Mouse (Mus musculus) kidney, postnatal 0 days (tissue): ENCODE results near the gene Gm266. TPM values are rescaled to one million over a fixed set of nuclear protein-coding genes. Genes with fewer than 3 reads are reported as not detected.

Experiments
- ATAC-seq: fragments of 200-750 bp; cut with Nextera tagmentation; replicated peaks from 2 replicates; pipeline ENCODE4 v1.8.0; 2017; ENCODE audit warnings: low read depth, moderate number of reproducible peaks, moderate TSS enrichment, moderate library complexity; ENCODE audit not compliant: low FRiP score
- DNase-seq: peaks from one replicate; pipeline ENCODE4 v3.0.0-alpha.2; 2016; ENCODE audit warnings: low spot score
- H3K27ac ChIP-seq: fragments of 300-500 bp; sonication (generic); 2 replicates; pipeline ENCODE4 v1.5.1; 2014; ENCODE audit warnings: mild to moderate bottlenecking
- H3K27me3 ChIP-seq: fragments of 300-500 bp; sonication (generic); 2 replicates; pipeline ENCODE4 v1.6.1; 2014; ENCODE audit warnings: low read length, mixed read lengths; ENCODE audit not compliant: insufficient read depth
- H3K36me3 ChIP-seq: fragments of 300-500 bp; sonication (generic); 2 replicates; pipeline ENCODE4 v1.6.1; 2014; ENCODE audit warnings: low read length, mixed read lengths; ENCODE audit not compliant: insufficient read depth
- H3K4me1 ChIP-seq: fragments of 300-500 bp; sonication (generic); replicated peaks from 2 replicates; pipeline ENCODE4 v1.6.1; 2014; ENCODE audit warnings: antibody characterized with exemption, low read length, mixed read lengths; ENCODE audit not compliant: insufficient read depth
- H3K4me2 ChIP-seq: fragments of 300-500 bp; sonication (generic); 2 replicates; pipeline ENCODE4 v1.6.1; 2014; ENCODE audit warnings: mild to moderate bottlenecking, low read length, moderate library complexity, mixed read lengths
- H3K4me3 ChIP-seq: fragments of 300-500 bp; sonication (generic); replicated peaks from 2 replicates; pipeline ENCODE4 v1.5.1; 2014; ENCODE audit warnings: low read depth, low read length
- H3K9ac ChIP-seq: fragments of 300-500 bp; sonication (generic); 2 replicates; pipeline ENCODE4 v1.6.1; 2014; ENCODE audit warnings: low read depth, low read length
- H3K9me3 ChIP-seq: fragments of 300-500 bp; sonication (generic); replicated peaks from 2 replicates; pipeline ENCODE4 v1.6.1; 2016; ENCODE audit warnings: low read length, inconsistent platforms, mixed read lengths
- CTCF ChIP-seq: IDR thresholded peaks from 2 replicates; pipeline ENCODE4 v1.5.1; 2016; ENCODE audit warnings: antibody characterized with exemption, low read depth, mild to moderate bottlenecking, moderate library complexity
- WGBS: fragments of 180-500 bp; shearing (Covaris S2); extraction: QIAGEN DNeasy Blood & Tissue Kit; methylation state at CpG from one replicate; pipeline ENCODE4 v1.1.7; 2014; 5-methylcytosine and 5-hydroxymethylcytosine counted together
- polyA plus RNA-seq: library from polyadenylated mRNA; unstranded; fragments of >200 nt; fragmentation: Nextera tagmentation; extraction: Ambion mirVana; gene quantifications from 2 replicates; pipeline ENCODE4 v1.2.1, GENCODE M21; 2015

Gm266 gene
- polyA plus RNA-seq, 1 experiment from 2014 or later, result 109 TPM

DNA sequence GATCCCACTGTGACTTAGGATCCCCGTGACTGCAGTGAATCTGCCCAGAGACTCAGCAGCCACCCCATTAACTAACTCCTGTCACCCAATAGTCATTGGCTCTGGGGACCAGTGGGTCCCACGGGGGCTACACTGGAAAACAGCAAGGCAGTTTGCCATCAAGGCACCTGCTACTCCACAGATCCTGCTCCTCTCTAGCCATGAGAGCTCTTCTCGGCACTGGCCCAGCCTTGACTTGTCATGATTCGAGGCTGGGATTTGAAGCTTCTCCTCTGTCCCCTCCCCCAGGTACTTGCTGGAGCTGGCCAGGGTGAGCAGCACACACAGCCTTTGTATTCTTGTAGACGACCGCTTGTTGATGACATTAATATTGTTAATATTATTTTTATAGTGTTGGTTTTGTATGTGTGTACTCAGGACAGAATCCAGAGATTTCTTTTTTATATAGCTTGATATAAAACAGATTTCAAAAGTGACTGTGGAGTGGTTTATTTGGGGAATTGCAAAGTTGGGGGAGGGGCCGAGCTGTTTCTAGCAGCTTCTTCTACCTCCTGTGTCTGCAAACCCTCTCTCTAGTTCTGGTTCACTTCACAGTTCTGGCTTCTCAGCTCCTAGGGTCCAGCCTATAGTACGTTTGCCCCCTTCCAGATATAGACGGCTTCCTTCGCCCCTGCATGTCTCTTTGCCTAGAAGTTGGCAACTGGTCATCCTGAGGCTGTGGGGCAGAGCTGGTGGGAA is 30.9 kb downstream of the Gm266 start:
- 58% methylated on average over 10 of the region's 10 CpGs for WGBS
- DNase-seq (no peak), ATAC-seq (no peak)
- no peak for TF ChIP-seq CTCF
- Histone ChIP-seq H3K27ac (no peak overlapping the region), H3K27me3 (no peaks in the 10 kb centered on the region), H3K36me3 (peaks cover 12% of the 10 kb centered on the region), H3K4me2 (no peak overlapping the region), H3K4me3 (no peak overlapping the region), H3K4me1 (peaks cover 42% of the 10 kb centered on the region), H3K9ac (no peak overlapping the region), H3K9me3 (no peaks in the 10 kb centered on the region)

- peaks cover 12% of the 10 kb centered on the region for H3K36me3 ChIP-seq
- no peak overlapping the region for H3K4me3 ChIP-seq
- no peak overlapping the region for H3K4me2 ChIP-seq
- ATAC-seq, result no peak
- no peaks in the 10 kb centered on the region for H3K9me3 ChIP-seq
- H3K27ac ChIP-seq, result no peak overlapping the region
- peaks cover 47% of the 10 kb centered on the region for H3K4me1 ChIP-seq
- TF ChIP-seq CTCF, result peak; percentile 46
- 26% methylated on average over 4 of the region's 4 CpGs for WGBS
- no peak for DNase-seq
- no peak overlapping the region for H3K9ac ChIP-seq
- no peaks in the 10 kb centered on the region for H3K27me3 ChIP-seq
Measured at GRCm38 (mm10) chr12:111454021-111454420, 31.6 kb downstream of the Gm266 start.

DNA sequence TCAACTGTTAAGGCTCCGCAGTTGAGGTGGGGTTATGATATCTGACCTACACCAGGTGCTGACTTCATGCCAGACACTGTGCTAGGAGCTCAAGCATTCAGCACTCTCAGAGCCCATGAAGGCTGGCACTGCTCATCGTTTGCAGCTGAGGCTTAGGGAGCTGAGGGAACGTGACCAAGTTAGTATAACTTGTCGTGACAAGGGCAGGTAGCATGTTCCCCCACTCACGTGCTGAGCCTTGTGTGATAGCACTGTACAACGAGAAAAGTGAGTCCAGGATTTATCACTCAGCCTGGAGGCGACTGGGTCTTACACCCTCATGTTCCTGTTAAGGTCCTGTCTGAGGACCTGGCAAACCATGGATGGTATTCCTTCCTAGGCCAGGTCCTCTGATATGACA is 34.1 kb downstream of the Gm266 start:
- no peak for TF ChIP-seq CTCF
- Histone ChIP-seq H3K27ac (no peak overlapping the region), H3K4me2 (no peak overlapping the region), H3K4me3 (no peak overlapping the region), H3K9me3 (no peaks in the 10 kb centered on the region), H3K4me1 (peaks cover 72% of the 10 kb centered on the region), H3K27me3 (no peaks in the 10 kb centered on the region), H3K36me3 (peaks cover 16% of the 10 kb centered on the region), H3K9ac (no peak overlapping the region)
- ATAC-seq (no peak), DNase-seq (no peak)
- WGBS, result 88% methylated on average over 7 of the region's 7 CpGs

GRCm38 (mm10) chr12:111450359-111450758 is 35.3 kb downstream of the Gm266 start:
- DNase-seq (no peak), ATAC-seq (no peak)
- peaks cover 73% of the 10 kb centered on the region for H3K4me1 ChIP-seq
- no peak overlapping the region for H3K4me3 ChIP-seq
- no peak overlapping the region; the same call in 1 of the 2 replicates for H3K9ac ChIP-seq
- H3K36me3 ChIP-seq, result peaks cover 16% of the 10 kb centered on the region
- no peak for TF ChIP-seq CTCF
- H3K4me2 ChIP-seq, result no peak overlapping the region
- H3K27ac ChIP-seq, result peak overlapping the region; percentile 60
- 38% methylated on average over 6 of the region's 6 CpGs for WGBS
- no peaks in the 10 kb centered on the region for H3K9me3 ChIP-seq
- H3K27me3 ChIP-seq, result 0 out of 2 replicates have a peak, but pooled peaks cover 2% of the 10 kb centered on the region

- WGBS, result 14% methylated on average over 13 of the region's 14 CpGs
- H3K9ac ChIP-seq, result no peak overlapping the region
- H3K27me3 ChIP-seq, result 0 out of 2 replicates have a peak, but pooled peaks cover 6% of the 10 kb centered on the region
- no peak overlapping the region; the same call in 1 of the 2 replicates for H3K4me2 ChIP-seq
- H3K27ac ChIP-seq, result peak overlapping the region; percentile 60; the same call in 1 of the 2 replicates
- H3K36me3 ChIP-seq, result peaks cover 16% of the 10 kb centered on the region
- peaks cover 66% of the 10 kb centered on the region for H3K4me1 ChIP-seq
- TF ChIP-seq CTCF, result no peak
- no peak for DNase-seq
- H3K9me3 ChIP-seq, result no peaks in the 10 kb centered on the region
- no peak overlapping the region for H3K4me3 ChIP-seq
- ATAC-seq, result no peak
Measured at GRCm38 (mm10) chr12:111448931-111449705, 36.5 kb downstream of the Gm266 start.

DNA sequence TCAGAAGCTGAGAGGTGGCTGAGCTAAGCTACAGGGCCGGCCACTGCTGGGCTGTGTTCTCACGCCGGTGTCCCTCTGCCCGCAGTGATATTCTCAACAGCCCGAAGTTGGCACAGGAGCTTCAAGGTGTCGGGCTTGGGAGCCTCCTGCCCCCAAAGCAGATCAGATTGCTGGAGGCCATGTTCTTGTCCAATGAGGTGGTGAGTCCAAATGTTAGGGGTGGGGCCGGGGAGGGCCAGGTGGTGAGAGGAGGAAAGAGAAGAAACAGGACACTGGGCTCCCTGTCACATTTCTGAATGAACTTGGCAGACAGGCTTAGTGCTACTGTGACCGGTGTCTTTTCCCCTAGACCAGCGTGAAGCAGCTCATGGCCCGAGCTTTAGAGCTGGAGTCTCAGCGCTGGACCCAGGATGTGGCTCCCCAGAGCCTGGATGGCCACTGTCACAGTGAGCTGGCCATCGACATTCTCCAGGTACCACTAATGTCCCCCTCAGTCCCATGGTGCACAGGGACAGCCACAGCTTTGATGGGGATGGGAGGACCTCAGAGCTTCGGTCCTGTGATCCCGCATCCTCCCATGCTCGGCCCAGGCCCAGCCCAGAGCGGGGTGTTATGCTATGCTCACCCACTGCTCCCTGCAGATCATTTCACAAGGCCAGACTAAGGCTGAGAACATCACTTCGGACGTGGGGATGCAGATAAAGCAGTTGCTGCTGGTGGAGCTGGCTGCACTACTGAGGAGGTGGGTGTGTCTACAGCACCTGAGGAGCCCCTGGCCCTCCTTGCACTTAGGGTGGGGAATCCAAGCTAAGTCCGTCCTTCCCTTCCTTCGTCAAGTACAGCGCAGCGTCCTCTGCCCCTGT is 37.5 kb downstream of the Gm266 start:
- Histone ChIP-seq H3K4me3 (no peak overlapping the region), H3K4me1 (peaks cover 63% of the 10 kb centered on the region), H3K27ac (peak overlapping the region; percentile 47; the same call in 1 of the 2 replicates)

More for the DNA sequence above, 37.5 kb downstream of the Gm266 start:
- no peak overlapping the region for H3K9ac ChIP-seq
- H3K27me3 ChIP-seq, result 0 out of 2 replicates have a peak, but pooled peaks cover 6% of the 10 kb centered on the region
- H3K9me3 ChIP-seq, result no peaks in the 10 kb centered on the region
- 41% methylated on average over 22 of the region's 22 CpGs for WGBS
- no peak for DNase-seq
- no peak overlapping the region for H3K4me2 ChIP-seq
- H3K36me3 ChIP-seq, result peaks cover 13% of the 10 kb centered on the region
- TF ChIP-seq CTCF, result no peak
- ATAC-seq, result no peak
